Mouse (Mus musculus) heart, embryonic 10.5 days (tissue): ENCODE results near the gene Zfp322a. TPM values are rescaled to one million over a fixed set of nuclear protein-coding genes. Genes with fewer than 3 reads are reported as not detected.
A peak's percentile ranks its signal among the peaks of the same experiment; 100 is the strongest.
"Not testable (repeated sequence)": the region's sequence is repeated elsewhere in the genome, so short reads cannot be mapped to it uniquely, and the experiment has no call there.

Experiments used
- DNase-seq: peaks from one replicate; pipeline ENCODE4 v3.0.0-alpha.2; 2017; ENCODE audit warnings: low spot score
- H3K27ac ChIP-seq: fragments of 300-500 bp; sonication (generic); 2 replicates; pipeline ENCODE4 v1.5.1; 2016; ENCODE audit warnings: mild to moderate bottlenecking
- H3K27me3 ChIP-seq: fragments of 300-500 bp; sonication (generic); 2 replicates; pipeline ENCODE4 v1.6.1; 2016; ENCODE audit warnings: mild to moderate bottlenecking; ENCODE audit not compliant: poor library complexity, insufficient read depth, severe bottlenecking
- H3K36me3 ChIP-seq: fragments of 300-500 bp; sonication (generic); 2 replicates; pipeline ENCODE4 v1.6.1; 2016; ENCODE audit warnings: mild to moderate bottlenecking, moderate library complexity
- H3K4me1 ChIP-seq: fragments of 300-500 bp; sonication (generic); 2 replicates; pipeline ENCODE4 v1.6.1; 2016; ENCODE audit warnings: mild to moderate bottlenecking
- H3K4me3 ChIP-seq: fragments of 300-500 bp; sonication (generic); 2 replicates; pipeline ENCODE4 v1.5.1; 2016; ENCODE audit warnings: mild to moderate bottlenecking, moderate library complexity
- H3K9me3 ChIP-seq: fragments of 300-500 bp; sonication (generic); 2 replicates; pipeline ENCODE4 v1.6.1; 2016; ENCODE audit warnings: mild to moderate bottlenecking, moderate library complexity
- WGBS: fragments of 180-500 bp; shearing (Covaris S2); methylation state at CpG from one replicate; pipeline ENCODE4 v1.1.7; 2016; 5-methylcytosine and 5-hydroxymethylcytosine counted together
- polyA plus RNA-seq: library from polyadenylated mRNA; unstranded; fragments of >200 nt; fragmentation: Nextera tagmentation; extraction: Ambion mirVana; gene quantifications from 2 replicates; pipeline ENCODE4 v1.2.1, GENCODE M21; 2016

Zfp322a gene
- polyA plus RNA-seq, 1 experiment from 2014 or later, result 42.2 TPM

- Histone ChIP-seq H3K4me1 (no peaks in the 10 kb centered on the region), H3K27me3 (peaks cover 17% of the 10 kb centered on the region), H3K9me3 (no peaks in the 10 kb centered on the region), H3K36me3 (no peaks in the 10 kb centered on the region), H3K27ac (no peak overlapping the region; the same call in 1 of the 2 replicates), H3K4me3 (peak overlapping the region; percentile 63)
- DNase-seq, result no peak
- WGBS, result 3% methylated on average over 43 of the region's 43 CpGs
Observed at GRCm38 (mm10) chr13:23395301-23396245, 26.6 kb upstream of the Zfp322a start.

- no peak for DNase-seq
- no peak overlapping the region for H3K4me3 ChIP-seq
- H3K36me3 ChIP-seq, result no peaks in the 10 kb centered on the region
- 83% methylated on average over 1 of the region's 1 CpGs for WGBS
- H3K4me1 ChIP-seq, result no peaks in the 10 kb centered on the region
- H3K27me3 ChIP-seq, result no peaks in the 10 kb centered on the region
- H3K27ac ChIP-seq, result no peak overlapping the region
- H3K9me3 ChIP-seq, result no peaks in the 10 kb centered on the region
Observed at GRCm38 (mm10) chr13:23387548-23387947, 18.5 kb upstream of the Zfp322a start.

GRCm38 (mm10) chr13:23383127-23383526 lies 14.1 kb upstream of the Zfp322a start:
- no peak for DNase-seq
- no peaks in the 10 kb centered on the region for H3K36me3 ChIP-seq
- H3K4me3 ChIP-seq, result no peak overlapping the region
- no peaks in the 10 kb centered on the region for H3K9me3 ChIP-seq
- H3K27ac ChIP-seq, result no peak overlapping the region
- H3K4me1 ChIP-seq, result no peaks in the 10 kb centered on the region
- WGBS, result 74% methylated on average over 1 of the region's 1 CpGs
- H3K27me3 ChIP-seq, result no peaks in the 10 kb centered on the region

GRCm38 (mm10) chr13:23372433-23372832 lies 3.4 kb upstream of the Zfp322a start:
- WGBS, result 79% methylated on average over 1 of the region's 1 CpGs
- Histone ChIP-seq H3K36me3 (no peaks in the 10 kb centered on the region), H3K27me3 (no peaks in the 10 kb centered on the region), H3K4me1 (peaks cover 6% of the 10 kb centered on the region), H3K4me3 (no peak overlapping the region), H3K9me3 (no peaks in the 10 kb centered on the region), H3K27ac (no peak overlapping the region)
- no peak for DNase-seq

GRCm38 (mm10) chr13:23370075-23370474 lies 1.1 kb upstream of the Zfp322a start:
- Histone ChIP-seq H3K27me3 (no peaks in the 10 kb centered on the region), H3K36me3 (0 out of 2 replicates have a peak, but pooled peaks cover 4% of the 10 kb centered on the region), H3K9me3 (no peaks in the 10 kb centered on the region), H3K4me3 (peak overlapping the region; percentile 80; the same call in 1 of the 2 replicates), H3K4me1 (peaks cover 19% of the 10 kb centered on the region), H3K27ac (peak overlapping the region; percentile 96; the same call in 1 of the 2 replicates)
- DNase-seq, result no peak
- WGBS, result 90% methylated on average over 4 of the region's 4 CpGs

GRCm38 (mm10) chr13:23369421-23369765 lies 385 bp upstream of the Zfp322a start:
- Histone ChIP-seq H3K36me3 (peaks cover 10% of the 10 kb centered on the region), H3K4me3 (peak overlapping the region; percentile 80), H3K27me3 (no peaks in the 10 kb centered on the region), H3K4me1 (peaks cover 19% of the 10 kb centered on the region), H3K27ac (peak overlapping the region; percentile 96), H3K9me3 (no peaks in the 10 kb centered on the region)
- under 1% methylated on average over 10 of the region's 10 CpGs for WGBS
- no peak for DNase-seq

GRCm38 (mm10) chr13:23361536-23361935 lies 7.5 kb downstream of the Zfp322a start:
- peaks cover 75% of the 10 kb centered on the region for H3K36me3 ChIP-seq

GRCm38 (mm10) chr13:23354541-23354940 lies 14.5 kb downstream of the Zfp322a start:
- WGBS, result 88% methylated on average over 5 of the region's 5 CpGs
- H3K36me3 ChIP-seq, result peaks cover 64% of the 10 kb centered on the region
- H3K4me1 ChIP-seq, H3K27ac ChIP-seq, H3K27me3 ChIP-seq, H3K4me3 ChIP-seq, H3K9me3 ChIP-seq, DNase-seq: not testable (repeated sequence)

More at GRCm38 (mm10) chr13:23361536-23361935, 7.5 kb downstream of the Zfp322a start:
- no peak overlapping the region for H3K27ac ChIP-seq
- no peak overlapping the region for H3K4me3 ChIP-seq
- peaks cover 6% of the 10 kb centered on the region; the same call in 1 of the 2 replicates for H3K4me1 ChIP-seq
- DNase-seq, result no peak
- 87% methylated on average over 4 of the region's 4 CpGs for WGBS
- H3K9me3 ChIP-seq, result no peaks in the 10 kb centered on the region
- no peaks in the 10 kb centered on the region for H3K27me3 ChIP-seq

GRCm38 (mm10) chr13:23317305-23317889 lies 51.6 kb downstream of the Zfp322a start:
- peaks cover 23% of the 10 kb centered on the region for H3K27me3 ChIP-seq
- H3K9me3 ChIP-seq, result no peaks in the 10 kb centered on the region
- H3K27ac ChIP-seq, result no peak overlapping the region
- H3K36me3 ChIP-seq, result no peaks in the 10 kb centered on the region
- DNase-seq, result peak; percentile 78
- peak overlapping the region; percentile 54 for H3K4me3 ChIP-seq
- 5% methylated on average over 18 of the region's 18 CpGs for WGBS
- H3K4me1 ChIP-seq, result 0 out of 2 replicates have a peak, but pooled peaks cover 4% of the 10 kb centered on the region

- no peaks in the 10 kb centered on the region for H3K36me3 ChIP-seq
- H3K9me3 ChIP-seq, result no peaks in the 10 kb centered on the region
- H3K4me1 ChIP-seq, result 0 out of 2 replicates have a peak, but pooled peaks cover 10% of the 10 kb centered on the region
- peaks cover 49% of the 10 kb centered on the region for H3K27me3 ChIP-seq
- 1% methylated on average over 42 of the region's 42 CpGs for WGBS
- no peak overlapping the region for H3K27ac ChIP-seq
- peak overlapping the region; percentile 66 for H3K4me3 ChIP-seq
- DNase-seq, result no peak
Observed at GRCm38 (mm10) chr13:23312909-23313669, 55.9 kb downstream of the Zfp322a start.

GRCm38 (mm10) chr13:23310036-23310435 lies 59.0 kb downstream of the Zfp322a start:
- H3K4me3 ChIP-seq, result peak overlapping the region; percentile 68
- no peaks in the 10 kb centered on the region for H3K9me3 ChIP-seq
- H3K27ac ChIP-seq, result no peak overlapping the region
- WGBS, result 1% methylated on average over 11 of the region's 11 CpGs
- 0 out of 2 replicates have a peak, but pooled peaks cover 13% of the 10 kb centered on the region for H3K4me1 ChIP-seq
- H3K36me3 ChIP-seq, result no peaks in the 10 kb centered on the region
- DNase-seq, result no peak
- H3K27me3 ChIP-seq, result peaks cover 43% of the 10 kb centered on the region

- Histone ChIP-seq H3K27me3 (peaks cover 41% of the 10 kb centered on the region), H3K9me3 (no peaks in the 10 kb centered on the region), H3K27ac (no peak overlapping the region), H3K4me1 (0 out of 2 replicates have a peak, but pooled peaks cover 13% of the 10 kb centered on the region), H3K36me3 (no peaks in the 10 kb centered on the region), H3K4me3 (peak overlapping the region; percentile 68)
- under 1% methylated on average over 28 of the region's 28 CpGs for WGBS
- DNase-seq, result peak; percentile 84
Observed at GRCm38 (mm10) chr13:23309495-23310011, 59.5 kb downstream of the Zfp322a start.
